Mouse (Mus musculus) hindbrain, embryonic 14.5 days (tissue): ENCODE measurements around the gene Ets1. TPM values are rescaled to one million over a fixed set of nuclear protein-coding genes. Genes with fewer than 3 reads are reported as not detected.

Source experiments
- ATAC-seq: fragments of 200-750 bp; cut with Nextera tagmentation; 2 replicates; pipeline ENCODE4 v1.8.0; 2017; ENCODE audit warnings: moderate number of reproducible peaks, mild to moderate bottlenecking, moderate TSS enrichment, moderate library complexity; ENCODE audit not compliant: low FRiP score
- DNase-seq: peaks from one replicate; pipeline ENCODE4 v3.0.0-alpha.2; 2015; ENCODE audit warnings: low spot score
- H3K27ac ChIP-seq: fragments of 300-500 bp; sonication (generic); 2 replicates; pipeline ENCODE4 v1.5.1; 2014; ENCODE audit warnings: mild to moderate bottlenecking, moderate library complexity
- H3K27me3 ChIP-seq: fragments of 300-500 bp; sonication (generic); 2 replicates; pipeline ENCODE4 v1.6.1; 2014; ENCODE audit warnings: mild to moderate bottlenecking, low read length, mixed read lengths; ENCODE audit not compliant: control insufficient read depth, insufficient read depth
- H3K36me3 ChIP-seq: fragments of 300-500 bp; sonication (generic); replicated peaks from 2 replicates; pipeline ENCODE4 v1.6.1; 2014; ENCODE audit not compliant: control insufficient read depth, insufficient read depth
- H3K4me1 ChIP-seq: fragments of 300-500 bp; sonication (generic); replicated peaks from 2 replicates; pipeline ENCODE4 v1.6.1; 2014; ENCODE audit warnings: antibody characterized with exemption, low read length, mixed read lengths; ENCODE audit not compliant: control insufficient read depth, insufficient read depth
- H3K4me2 ChIP-seq: fragments of 300-500 bp; sonication (generic); replicated peaks from 2 replicates; pipeline ENCODE4 v1.6.1; 2014; ENCODE audit warnings: mild to moderate bottlenecking, moderate library complexity
- H3K4me3 ChIP-seq: fragments of 300-500 bp; sonication (generic); replicated peaks from 2 replicates; pipeline ENCODE4 v1.5.1; 2014; ENCODE audit warnings: mild to moderate bottlenecking, low read length
- H3K9ac ChIP-seq: fragments of 300-500 bp; sonication (generic); 2 replicates; pipeline ENCODE4 v1.6.1; 2014
- H3K9me3 ChIP-seq: fragments of 300-500 bp; sonication (generic); 2 replicates; pipeline ENCODE4 v1.6.1; 2016; ENCODE audit warnings: low read length; ENCODE audit not compliant: control insufficient read depth
- WGBS: fragments of 180-500 bp; shearing (Covaris S2); extraction: QIAGEN DNeasy Blood & Tissue Kit; methylation state at CpG from one replicate; pipeline ENCODE4 v1.1.7; 2014; 5-methylcytosine and 5-hydroxymethylcytosine counted together
- polyA plus RNA-seq: library from polyadenylated mRNA; unstranded; fragments of >200 nt; fragmentation: Nextera tagmentation; extraction: Ambion mirVana; gene quantifications from 2 replicates; pipeline ENCODE4 v1.2.1, GENCODE M21; 2014

Ets1 gene
- 19.1 and 20.9 TPM in 2 replicates for polyA plus RNA-seq

DNA sequence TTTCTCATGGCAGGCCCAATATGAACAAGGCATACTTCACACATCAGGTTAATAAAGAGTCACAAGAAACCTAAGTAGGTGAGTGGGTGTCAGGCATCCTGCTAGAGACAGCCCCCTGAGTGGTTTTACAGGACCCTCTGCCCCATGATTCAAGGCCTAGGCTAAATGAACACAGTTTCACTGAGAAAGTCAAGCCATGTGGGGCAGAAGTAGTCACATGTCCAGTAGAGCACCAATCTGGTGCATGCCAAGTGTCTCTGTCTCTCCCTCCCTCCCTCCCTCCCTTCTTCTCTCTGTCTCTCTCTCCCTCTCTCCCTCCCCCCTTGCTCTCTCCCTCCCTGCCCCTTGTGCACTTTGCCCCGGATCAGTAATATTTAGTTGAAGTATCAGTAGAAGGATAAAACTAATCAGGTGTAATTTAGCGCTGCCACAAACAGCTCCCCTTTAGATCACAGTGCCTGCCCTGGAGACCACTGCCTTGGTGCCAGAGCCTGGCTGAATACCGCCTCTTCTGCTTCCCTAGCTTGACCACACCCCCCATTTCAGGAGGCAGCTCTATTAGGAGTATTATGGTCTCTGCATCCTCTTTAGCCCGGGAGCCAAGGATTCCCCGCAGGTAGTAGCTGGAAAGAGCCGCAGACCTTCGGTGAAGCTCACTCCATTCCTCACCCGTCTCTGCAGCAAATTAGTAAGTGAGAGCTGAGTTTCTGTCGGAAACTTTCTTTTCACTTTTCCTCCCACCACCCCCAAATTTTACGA lies at the start of gene Ets1:
Gene Ets1 (plus strand): TSS at position 595 of the 759 bp plus-strand sequence.
- Histone ChIP-seq H3K27ac (no peak within 1 kb of the TSS), H3K36me3 (no peaks in the 10 kb centered on the region), H3K4me2 (peak within 1 kb of the TSS; percentile 21; the same call in 1 of the 2 replicates), H3K9me3 (no peaks in the 10 kb centered on the region), H3K9ac (no peak within 1 kb of the TSS), H3K4me1 (no peaks in the 10 kb centered on the region), H3K4me3 (0 out of 2 replicates have a peak within 1 kb of the TSS, but pooled peaks have one; percentile 8), H3K27me3 (peaks cover 31% of the 10 kb centered on the region)
- 1% methylated on average over 10 of the region's 10 CpGs for WGBS
- ATAC-seq (no peak), DNase-seq (no peak)

DNA sequence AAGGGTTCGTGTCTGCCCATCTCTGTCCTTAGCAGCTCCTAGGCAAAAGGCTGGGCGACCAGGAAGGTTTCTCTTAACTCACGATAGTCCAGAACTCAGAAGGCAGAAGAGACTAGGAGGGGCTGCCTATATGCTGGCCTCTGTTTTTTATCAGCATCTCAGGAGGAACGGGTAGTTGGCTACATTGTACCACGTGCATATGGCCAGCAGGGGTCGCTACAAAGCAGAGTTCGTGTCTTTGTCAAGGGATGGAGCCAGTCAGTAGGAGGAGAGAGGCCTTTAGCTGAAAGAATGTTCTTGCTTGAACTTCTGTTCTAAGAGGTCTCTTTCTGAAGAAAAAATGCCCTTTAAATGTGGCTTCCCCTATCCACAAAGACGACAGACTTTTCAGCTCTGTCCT lies 46.1 kb upstream of the Ets1 start:
- H3K9ac ChIP-seq, result no peak overlapping the region

DNA sequence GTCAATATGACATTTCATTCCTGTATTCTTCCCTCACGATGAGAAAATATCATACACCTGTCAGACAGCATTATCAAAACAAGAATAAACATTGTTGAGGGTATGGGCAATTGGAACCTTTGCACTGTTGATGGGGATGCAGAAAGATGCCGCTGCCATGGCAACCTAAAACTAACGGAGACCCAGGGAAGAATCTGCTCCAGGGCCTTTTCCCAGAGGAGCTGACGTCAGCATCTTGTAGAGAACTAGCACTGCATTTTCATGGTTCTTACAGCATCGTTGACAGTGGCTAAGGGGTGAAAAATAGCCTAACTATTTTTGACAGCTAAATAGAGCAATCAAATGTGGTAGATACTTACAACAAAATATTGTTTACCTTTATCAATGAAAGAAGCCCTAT lies 45.5 kb upstream of the Ets1 start:
- ATAC-seq, result no peak
- Histone ChIP-seq H3K36me3 (no peaks in the 10 kb centered on the region), H3K4me3 (no peak overlapping the region), H3K4me1 (0 out of 2 replicates have a peak, but pooled peaks cover 5% of the 10 kb centered on the region), H3K27ac (no peak overlapping the region), H3K4me2 (no peak overlapping the region), H3K27me3 (peaks cover 13% of the 10 kb centered on the region; the same call in 1 of the 2 replicates), H3K9me3 (no peaks in the 10 kb centered on the region), H3K9ac (no peak overlapping the region)
- 34% methylated on average over 5 of the region's 5 CpGs for WGBS
- DNase-seq, result no peak

More for the DNA sequence above, 46.1 kb upstream of the Ets1 start:
- ATAC-seq (peak; percentile 71; the same call in 1 of the 2 replicates), DNase-seq (peak; percentile 93)
- Histone ChIP-seq H3K9me3 (no peaks in the 10 kb centered on the region), H3K4me2 (no peak overlapping the region), H3K27me3 (peaks cover 13% of the 10 kb centered on the region; the same call in 1 of the 2 replicates), H3K27ac (no peak overlapping the region), H3K36me3 (no peaks in the 10 kb centered on the region), H3K4me3 (no peak overlapping the region), H3K4me1 (0 out of 2 replicates have a peak, but pooled peaks cover 5% of the 10 kb centered on the region)
- 12% methylated on average over 8 of the region's 8 CpGs for WGBS

DNA sequence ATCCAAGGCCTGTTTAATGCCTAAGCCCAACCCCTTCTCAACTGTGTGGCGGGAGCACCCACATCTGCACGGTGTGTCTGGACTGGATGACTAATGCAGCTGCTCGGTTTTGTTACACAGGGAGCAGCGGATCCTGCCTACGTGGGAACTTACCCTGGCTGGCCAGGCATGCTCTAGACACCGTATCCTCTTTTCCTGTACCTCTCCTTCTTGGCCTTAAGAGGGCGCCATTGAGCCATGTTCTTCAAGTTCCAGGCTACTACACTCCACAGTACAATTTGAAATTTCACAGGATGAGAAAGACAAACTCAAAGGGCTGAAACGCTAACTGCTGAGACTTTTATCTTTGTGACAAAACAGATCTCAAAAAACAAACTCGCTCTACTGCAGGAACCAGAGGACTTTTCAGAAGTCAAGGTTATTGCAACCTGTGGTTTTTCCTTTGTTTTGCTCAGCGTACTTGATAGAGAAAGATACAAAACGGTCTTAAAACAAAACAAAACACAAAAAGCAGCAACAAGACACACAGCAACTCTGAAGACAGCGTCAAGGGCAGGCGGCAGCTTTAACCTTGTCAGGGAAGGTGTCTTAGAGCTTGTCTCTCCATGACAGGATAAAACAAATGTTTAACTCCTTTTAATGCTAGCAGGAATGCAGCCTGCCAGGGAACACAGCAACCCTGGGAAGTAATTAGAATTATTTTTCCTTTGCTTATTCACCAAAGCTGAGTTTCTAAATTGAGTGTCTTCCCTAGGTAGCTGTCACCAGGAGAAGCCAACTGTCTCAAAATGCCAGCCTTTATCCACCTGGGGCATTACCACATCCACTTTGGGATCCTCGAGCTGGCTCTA lies 44.1 kb upstream of the Ets1 start:
- no peak overlapping the region for H3K27ac ChIP-seq
- no peak overlapping the region for H3K4me3 ChIP-seq
- 8% methylated on average over 14 of the region's 14 CpGs for WGBS
- H3K36me3 ChIP-seq, result no peaks in the 10 kb centered on the region
- H3K9me3 ChIP-seq, result no peaks in the 10 kb centered on the region
- peak; percentile 91 for DNase-seq
- peak; percentile 86 for ATAC-seq
- peaks cover 16% of the 10 kb centered on the region; the same call in 1 of the 2 replicates for H3K27me3 ChIP-seq
- 0 out of 2 replicates have a peak, but pooled peaks cover 5% of the 10 kb centered on the region for H3K4me1 ChIP-seq
- no peak overlapping the region for H3K4me2 ChIP-seq
- H3K9ac ChIP-seq, result no peak overlapping the region

DNA sequence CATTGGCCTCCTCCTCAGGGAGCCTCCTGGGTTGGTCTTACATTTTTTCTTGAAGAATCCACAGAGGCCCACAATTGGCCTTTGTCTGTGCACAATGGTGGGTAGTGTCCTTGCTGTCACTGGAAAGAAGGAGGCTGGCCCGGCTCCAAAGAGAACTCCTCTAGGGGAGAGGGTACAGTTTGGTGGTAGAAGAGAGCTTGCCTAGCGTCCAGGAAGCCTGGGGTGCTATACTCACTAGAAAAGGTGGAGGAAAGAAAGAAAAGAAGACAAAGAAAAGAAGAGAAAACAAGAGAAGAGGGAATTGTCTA lies 43.5 kb upstream of the Ets1 start:
- Histone ChIP-seq H3K36me3 (no peaks in the 10 kb centered on the region), H3K4me2 (no peak overlapping the region), H3K4me1 (0 out of 2 replicates have a peak, but pooled peaks cover 5% of the 10 kb centered on the region), H3K27ac (no peak overlapping the region), H3K9ac (no peak overlapping the region), H3K4me3 (no peak overlapping the region), H3K27me3 (peaks cover 17% of the 10 kb centered on the region; the same call in 1 of the 2 replicates), H3K9me3 (no peaks in the 10 kb centered on the region)
- WGBS, result 10% methylated on average over 2 of the region's 2 CpGs
- ATAC-seq, result no peak
- DNase-seq, result no peak

DNA sequence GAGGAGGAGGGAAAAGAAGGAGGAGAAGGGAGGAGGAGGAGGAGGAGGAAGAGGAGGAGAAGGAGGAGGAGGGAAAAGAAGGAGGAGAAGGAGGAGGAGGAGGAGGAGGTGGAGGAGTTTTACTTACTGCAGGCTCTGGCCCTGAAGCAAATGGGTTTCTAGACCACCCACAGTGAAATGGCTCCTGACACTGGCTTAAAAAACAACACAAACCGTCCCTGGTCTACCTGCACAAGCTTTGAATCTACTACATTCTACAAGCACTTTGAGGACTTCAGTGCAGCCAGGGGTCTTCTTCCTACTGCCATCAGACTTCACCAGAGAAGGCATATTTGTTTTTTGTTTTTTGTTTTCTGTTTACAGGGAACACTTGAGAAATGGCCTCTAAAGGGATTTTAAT lies 42.2 kb upstream of the Ets1 start:
- Histone ChIP-seq H3K27ac (no peak overlapping the region), H3K9ac (no peak overlapping the region), H3K9me3 (no peaks in the 10 kb centered on the region), H3K4me2 (no peak overlapping the region), H3K4me1 (0 out of 2 replicates have a peak, but pooled peaks cover 5% of the 10 kb centered on the region), H3K36me3 (no peaks in the 10 kb centered on the region), H3K4me3 (no peak overlapping the region), H3K27me3 (peaks cover 17% of the 10 kb centered on the region; the same call in 1 of the 2 replicates)
- ATAC-seq (no peak), DNase-seq (no peak)
- 26% methylated on average over 1 of the region's 1 CpGs for WGBS

DNA sequence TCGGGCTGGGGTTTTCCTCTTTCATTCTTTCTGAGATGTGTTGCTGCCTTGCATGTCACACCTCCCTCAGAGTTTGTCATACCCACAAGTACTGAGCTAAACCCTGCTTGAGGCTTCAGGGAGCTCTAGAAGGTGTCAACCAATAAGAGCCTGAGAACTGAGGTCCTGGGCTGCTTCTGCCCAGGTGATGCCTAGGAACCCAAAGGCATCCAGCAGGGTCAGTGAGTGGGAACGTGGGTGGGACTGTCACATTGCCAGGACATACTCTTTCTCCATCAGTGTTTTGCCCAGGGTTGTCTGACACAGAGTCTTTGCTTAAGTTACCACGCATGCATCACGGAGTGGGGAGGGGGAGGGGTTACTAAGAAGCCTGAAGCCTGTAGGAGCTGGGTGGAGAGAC lies 41.7 kb upstream of the Ets1 start:
- no peak for DNase-seq
- 49% methylated on average over 4 of the region's 4 CpGs for WGBS
- Histone ChIP-seq H3K27me3 (peaks cover 17% of the 10 kb centered on the region; the same call in 1 of the 2 replicates), H3K9me3 (no peaks in the 10 kb centered on the region), H3K27ac (no peak overlapping the region), H3K4me2 (no peak overlapping the region), H3K4me1 (0 out of 2 replicates have a peak, but pooled peaks cover 5% of the 10 kb centered on the region), H3K36me3 (no peaks in the 10 kb centered on the region), H3K4me3 (no peak overlapping the region), H3K9ac (no peak overlapping the region)
- ATAC-seq, result no peak

DNA sequence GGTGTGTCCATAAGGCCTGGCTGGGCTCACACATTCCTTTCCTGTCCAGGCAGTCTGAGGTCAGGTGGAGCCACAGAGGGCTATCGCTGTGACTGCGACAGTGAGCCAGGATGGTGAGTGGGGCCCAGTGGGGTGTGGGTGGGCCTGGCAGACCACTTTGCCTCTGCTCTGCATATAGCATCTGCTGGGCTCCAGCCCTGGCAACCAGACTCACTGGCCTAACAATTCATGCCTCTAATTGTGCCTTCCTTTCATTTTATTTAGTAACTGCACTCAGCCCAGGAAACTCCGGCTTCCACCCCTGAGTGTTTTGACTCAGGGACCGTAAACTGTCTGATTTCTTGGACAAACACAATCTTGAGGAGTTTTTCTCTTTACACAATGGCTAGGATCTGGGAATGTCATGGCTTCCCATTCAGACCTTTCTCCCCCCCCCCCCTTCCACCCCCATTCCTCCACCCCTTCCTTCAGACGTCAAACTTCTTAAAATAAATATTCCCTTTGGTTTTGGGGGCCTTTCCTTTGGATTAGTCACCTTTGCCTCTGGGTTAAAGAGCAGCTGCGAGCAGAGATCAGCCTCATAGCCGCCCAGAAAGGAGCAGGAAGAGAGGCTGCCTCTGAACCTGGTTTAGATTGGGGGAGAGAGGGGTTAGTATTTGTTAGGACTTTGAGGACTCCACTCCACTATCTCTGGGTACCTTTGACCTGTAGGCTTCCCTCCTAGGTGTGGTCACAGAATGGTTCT lies 40.8 kb upstream of the Ets1 start:
- Histone ChIP-seq H3K27me3 (peaks cover 17% of the 10 kb centered on the region; the same call in 1 of the 2 replicates), H3K4me3 (no peak overlapping the region), H3K4me1 (0 out of 2 replicates have a peak, but pooled peaks cover 5% of the 10 kb centered on the region), H3K36me3 (no peaks in the 10 kb centered on the region), H3K9me3 (no peaks in the 10 kb centered on the region), H3K9ac (no peak overlapping the region), H3K27ac (no peak overlapping the region), H3K4me2 (no peak overlapping the region)
- 46% methylated on average over 7 of the region's 7 CpGs for WGBS
- DNase-seq, result no peak
- peak; percentile 46; the same call in 1 of the 2 replicates for ATAC-seq
